Mouse (Mus musculus): ENCODE measurements around the gene Shisa3.

Shisa3 gene

GRCm38 (mm10) chr5:67633831-67634268 lies 26.2 kb downstream of the Shisa3 start:
- no peak for DNase-seq

- DNase-seq, result no peak
These were observed 26.7 kb downstream of the Shisa3 start for GRCm38 (mm10) chr5:67634339-67634738.

GRCm38 (mm10) chr5:67640596-67641312 lies 33.1 kb downstream of the Shisa3 start:
- DNase-seq, result no peak

GRCm38 (mm10) chr5:67641406-67642120 lies 33.9 kb downstream of the Shisa3 start:
- no peak for DNase-seq

- no peak for DNase-seq
These were observed 36.0 kb downstream of the Shisa3 start for GRCm38 (mm10) chr5:67643537-67644255.

- no peak for DNase-seq
These were observed 39.3 kb downstream of the Shisa3 start for GRCm38 (mm10) chr5:67646756-67647529.

GRCm38 (mm10) chr5:67647568-67647967 lies 39.9 kb downstream of the Shisa3 start:
- DNase-seq, result peak in 1 of 2 experiments; percentile 53

GRCm38 (mm10) chr5:67649156-67649555 lies 41.5 kb downstream of the Shisa3 start:
- no peak for DNase-seq

GRCm38 (mm10) chr5:67650021-67650420 lies 42.3 kb downstream of the Shisa3 start:
- no peak for DNase-seq

- no peak for DNase-seq
These were observed 44.8 kb downstream of the Shisa3 start for GRCm38 (mm10) chr5:67652468-67652867.

- no peak for DNase-seq
These were observed 45.9 kb downstream of the Shisa3 start for GRCm38 (mm10) chr5:67653543-67653942.

- no peak for DNase-seq
These were observed 46.9 kb downstream of the Shisa3 start for GRCm38 (mm10) chr5:67654572-67654971.

GRCm38 (mm10) chr5:67655696-67656519 lies 48.2 kb downstream of the Shisa3 start:
- DNase-seq, result no peak

GRCm38 (mm10) chr5:67656821-67657259 lies 49.2 kb downstream of the Shisa3 start:
- DNase-seq, result no peak

- DNase-seq, result no peak
These were observed 52.2 kb downstream of the Shisa3 start for GRCm38 (mm10) chr5:67659864-67660263.

GRCm38 (mm10) chr5:67662715-67663114 lies 55.0 kb downstream of the Shisa3 start:
- DNase-seq, result no peak

- DNase-seq, result peak; percentile 24 to 53
These were observed 61.8 kb downstream of the Shisa3 start for GRCm38 (mm10) chr5:67669436-67669896.

GRCm38 (mm10) chr5:67670158-67670557 lies 62.5 kb downstream of the Shisa3 start:
- no peak for DNase-seq

- DNase-seq, result no peak
These were observed 65.3 kb downstream of the Shisa3 start for GRCm38 (mm10) chr5:67673008-67673407.

All from kidney, postnatal 36 days (tissue).